Mouse (Mus musculus): ENCODE data around the gene Ncbp3.

Ncbp3 gene

DNA sequence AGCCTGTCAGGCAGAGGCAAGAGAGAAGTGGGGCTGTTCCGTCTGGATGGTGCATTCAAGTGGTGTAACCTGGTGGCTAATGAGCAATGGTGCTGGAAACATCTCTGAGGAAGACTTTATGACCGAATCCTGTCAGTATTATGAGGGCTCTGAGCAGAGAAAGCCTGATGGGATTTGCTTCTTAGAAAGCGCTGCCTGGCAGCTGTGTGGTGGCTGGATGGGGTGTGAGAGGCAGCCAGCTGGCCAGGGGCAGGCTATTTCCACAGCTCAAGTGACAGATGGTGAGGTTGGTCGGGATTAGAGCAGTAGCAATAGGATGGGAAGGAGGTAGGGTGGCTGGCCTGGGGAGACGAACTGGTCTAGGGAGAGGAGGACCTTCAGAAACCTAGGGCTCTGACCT, 16.0 kb upstream of the Ncbp3 start:
- DNase-seq: no peak

DNA sequence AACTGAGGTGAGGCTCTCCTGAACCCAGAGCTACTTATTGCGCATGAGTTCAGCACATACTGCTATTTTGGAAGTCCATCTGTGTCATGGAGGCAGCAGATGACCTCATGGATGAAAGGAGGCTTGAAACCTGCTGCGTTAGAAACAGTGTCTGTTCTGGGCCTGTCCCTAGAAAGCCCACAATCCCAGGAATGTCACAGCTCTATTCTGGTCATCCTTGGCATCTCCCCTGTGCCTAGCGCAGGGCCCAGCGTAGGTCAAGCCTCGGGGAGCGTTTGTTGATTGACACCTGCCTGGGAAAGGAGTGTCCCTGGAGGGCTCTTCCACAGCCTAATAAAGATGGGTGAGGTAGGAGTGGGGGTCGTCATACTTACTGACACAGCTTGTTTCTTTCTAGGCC, 11.5 kb upstream of the Ncbp3 start:
- DNase-seq: no peak

DNA sequence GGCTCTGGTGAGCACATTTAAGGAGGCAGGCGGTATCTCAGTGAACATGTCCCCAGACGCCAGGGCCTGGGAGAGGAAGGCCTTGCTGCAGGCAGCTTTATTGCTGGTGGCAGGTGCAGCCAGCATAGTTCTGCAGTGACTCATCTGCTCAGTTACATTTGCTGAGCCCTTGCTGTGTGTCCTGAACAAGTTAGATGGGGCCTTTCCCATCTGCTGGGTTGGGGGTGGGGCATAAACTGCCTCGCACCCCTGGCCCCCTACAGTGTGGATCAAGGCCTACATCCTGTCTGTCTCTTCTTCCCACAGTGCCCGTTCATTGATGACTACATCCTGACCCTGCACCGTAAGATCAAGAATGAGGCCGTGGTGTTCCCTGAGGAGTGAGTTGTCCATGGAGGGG, 10.7 kb upstream of the Ncbp3 start:
- no peak for DNase-seq

- DNase-seq: no peak
Observed at GRCm38 (mm10) chr11:73037691-73038090, 9.9 kb upstream of the Ncbp3 start.

- DNase-seq: peak; percentile 80 to 83
Observed at GRCm38 (mm10) chr11:73039102-73039799, 8.3 kb upstream of the Ncbp3 start.

GRCm38 (mm10) chr11:73044229-73044755, 3.3 kb upstream of the Ncbp3 start:
- no peak for DNase-seq

- no peak for DNase-seq
Observed at GRCm38 (mm10) chr11:73044789-73045188, 2.8 kb upstream of the Ncbp3 start.

DNA sequence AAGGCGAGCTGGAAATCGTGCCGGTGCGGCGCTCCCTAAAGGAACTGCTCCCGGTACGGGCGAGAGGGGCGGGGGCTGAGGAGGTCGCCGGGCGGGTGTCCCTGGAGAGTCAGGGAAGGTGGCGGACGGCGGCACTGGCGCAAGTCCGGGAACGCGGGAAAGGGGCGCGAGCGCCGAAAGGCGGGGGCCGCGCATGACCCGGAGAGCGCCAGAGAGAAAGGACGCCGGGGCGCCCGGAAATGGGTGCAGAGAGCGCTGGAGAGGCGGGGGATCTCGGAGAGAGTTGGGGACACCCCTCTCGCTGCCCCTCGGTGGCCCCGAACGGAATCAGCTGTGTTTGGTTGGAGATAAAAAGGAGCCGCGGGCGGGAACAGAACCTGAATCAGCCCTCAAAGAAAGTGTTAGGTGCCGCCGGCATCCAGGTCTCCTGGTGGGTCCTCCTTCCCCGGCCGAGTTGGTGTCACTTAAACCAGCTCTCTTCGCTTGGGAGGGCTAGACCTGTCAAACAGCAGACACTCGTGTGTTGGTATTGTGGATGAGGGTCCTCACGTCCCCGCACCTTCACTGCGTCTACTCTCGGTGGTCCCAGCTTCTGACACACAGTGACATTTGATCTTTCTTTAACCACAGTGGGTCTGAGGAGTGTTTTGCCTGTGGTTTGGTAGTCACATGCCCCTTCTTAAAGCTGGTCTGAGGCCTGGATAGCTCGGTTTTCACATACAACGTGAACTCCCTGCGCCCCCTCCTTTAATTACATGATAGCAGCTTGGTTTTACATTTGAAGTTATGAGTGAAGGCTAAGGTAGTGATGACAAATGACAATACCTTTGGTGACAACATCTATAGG, 670 bp downstream of the Ncbp3 start:
- peak in 1 of 2 experiments; percentile 62 for DNase-seq

DNA sequence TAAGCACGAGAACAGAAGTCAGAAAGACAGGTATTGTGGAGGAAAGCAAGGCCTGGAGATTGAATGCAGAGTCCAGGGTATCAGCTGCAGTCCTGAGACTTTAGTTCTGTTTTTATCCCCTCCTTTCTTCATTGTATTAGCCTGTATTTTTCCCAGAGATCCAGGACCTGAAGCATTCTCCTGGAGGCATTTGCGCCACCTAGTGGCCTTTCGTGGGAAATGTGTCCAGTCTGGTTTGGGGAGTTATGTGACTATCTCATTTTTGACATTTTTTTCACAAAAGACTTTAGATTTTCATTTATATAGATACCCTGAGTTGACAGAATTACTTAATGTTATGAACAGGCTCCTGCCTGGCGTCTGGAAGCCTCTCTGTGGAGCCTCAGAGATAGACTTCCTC, 1.8 kb downstream of the Ncbp3 start:
- peak; percentile 72 to 73 for DNase-seq

DNA sequence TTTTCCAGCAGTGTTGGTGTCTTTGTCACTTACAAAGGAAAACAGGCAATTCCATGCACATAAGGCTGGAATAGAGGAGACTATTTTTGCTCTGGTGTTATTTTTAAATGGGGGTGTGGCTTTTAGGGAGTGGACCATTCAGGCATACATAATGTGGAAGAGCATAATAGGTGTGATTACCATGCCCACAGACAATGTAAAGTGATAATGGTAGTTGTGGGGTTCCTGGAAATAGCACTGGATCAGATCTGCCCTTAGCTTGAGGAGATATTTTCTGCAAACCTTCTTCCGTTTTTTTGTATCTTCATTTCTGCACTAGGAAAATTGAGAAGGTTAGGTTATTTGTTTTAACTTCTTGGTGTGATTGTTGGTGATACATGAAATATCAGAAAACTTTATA, 5.2 kb downstream of the Ncbp3 start:
- no peak for DNase-seq

GRCm38 (mm10) chr11:73057701-73058100, 10.1 kb downstream of the Ncbp3 start:
- DNase-seq: no peak

DNA sequence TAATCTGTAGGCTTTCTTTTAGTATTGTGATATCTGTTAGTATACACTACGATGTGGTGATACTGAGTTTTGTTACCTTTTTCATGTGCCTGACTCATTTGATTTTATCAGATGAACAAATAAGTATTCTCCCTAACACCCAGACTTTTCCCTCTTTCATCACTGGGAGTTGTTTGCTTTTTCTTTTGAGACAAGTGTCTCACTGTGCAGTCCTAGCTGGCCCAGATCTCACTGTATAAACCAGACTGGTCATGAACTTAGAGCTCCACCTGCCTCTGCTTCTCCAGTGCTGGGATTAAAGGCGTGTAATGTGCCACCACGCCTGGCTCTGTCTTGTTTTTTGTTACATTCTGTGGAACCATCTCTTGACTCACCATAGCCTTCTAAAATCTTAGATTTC, 12.0 kb downstream of the Ncbp3 start:
- no peak for DNase-seq

DNA sequence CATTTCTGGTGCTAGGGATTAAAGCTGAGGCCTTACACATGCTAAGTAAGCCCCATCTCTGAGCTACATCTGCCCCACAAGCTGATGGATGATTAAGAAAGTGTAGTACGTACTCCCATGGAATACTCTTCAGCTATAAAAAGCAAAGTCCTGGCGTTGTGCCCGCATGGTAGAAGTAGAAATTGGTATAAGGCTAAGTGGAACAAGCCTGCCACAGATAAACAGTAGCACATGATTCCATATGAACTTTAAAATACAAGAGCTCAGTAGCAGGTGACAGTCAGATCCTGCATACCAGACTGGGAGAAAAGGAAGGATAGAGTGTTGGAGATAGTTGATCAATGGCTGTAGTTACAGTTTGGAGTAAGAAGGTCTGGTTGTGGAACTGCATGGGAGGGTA, 13.8 kb downstream of the Ncbp3 start:
- DNase-seq: no peak

GRCm38 (mm10) chr11:73071839-73072238, 24.3 kb downstream of the Ncbp3 start:
- peak; percentile 58 to 65 for DNase-seq

DNA sequence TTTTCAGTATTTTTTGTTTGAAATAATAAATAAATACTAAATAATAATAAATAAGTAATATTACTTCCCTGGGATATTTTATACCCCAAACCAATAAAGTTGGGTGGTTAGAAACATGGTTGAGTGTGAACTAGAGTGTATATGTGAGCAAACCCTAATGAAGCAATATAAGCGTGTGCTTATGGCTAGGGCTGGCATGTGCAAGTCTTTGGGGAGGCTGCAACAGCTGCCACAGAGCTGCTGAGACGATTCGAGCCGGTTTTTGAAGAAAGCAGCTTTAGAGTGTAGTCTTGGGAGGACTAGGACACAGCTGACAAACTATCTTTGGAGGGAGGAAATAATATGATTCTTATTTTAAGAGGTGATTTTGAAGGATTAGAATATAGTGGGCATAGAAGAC, 28.7 kb downstream of the Ncbp3 start:
- no peak for DNase-seq

DNA sequence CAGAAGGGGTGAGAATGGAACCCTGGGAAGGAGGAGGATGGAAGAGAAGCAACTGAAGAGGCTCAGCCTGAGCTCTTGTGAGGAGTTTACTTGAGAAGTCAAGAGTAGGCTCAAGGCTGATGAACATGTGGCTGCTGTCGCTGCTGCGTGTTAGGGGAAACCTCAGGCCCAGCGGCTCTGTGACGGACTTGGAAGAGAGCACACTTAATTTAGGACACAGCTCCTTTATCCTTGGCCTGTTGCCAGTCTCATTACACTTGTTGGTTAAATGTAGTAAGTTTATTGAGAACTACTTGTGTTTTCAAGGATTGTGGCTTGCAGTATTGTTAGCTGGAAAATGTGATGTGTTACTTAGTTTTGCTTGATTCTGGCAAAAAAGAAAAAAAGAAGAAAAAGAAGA, 29.1 kb downstream of the Ncbp3 start:
- no peak for DNase-seq

- no peak for DNase-seq
Observed at GRCm38 (mm10) chr11:73077211-73077720, 29.7 kb downstream of the Ncbp3 start.

- no peak for DNase-seq
Observed at GRCm38 (mm10) chr11:73078615-73079014, 31.0 kb downstream of the Ncbp3 start.

DNA sequence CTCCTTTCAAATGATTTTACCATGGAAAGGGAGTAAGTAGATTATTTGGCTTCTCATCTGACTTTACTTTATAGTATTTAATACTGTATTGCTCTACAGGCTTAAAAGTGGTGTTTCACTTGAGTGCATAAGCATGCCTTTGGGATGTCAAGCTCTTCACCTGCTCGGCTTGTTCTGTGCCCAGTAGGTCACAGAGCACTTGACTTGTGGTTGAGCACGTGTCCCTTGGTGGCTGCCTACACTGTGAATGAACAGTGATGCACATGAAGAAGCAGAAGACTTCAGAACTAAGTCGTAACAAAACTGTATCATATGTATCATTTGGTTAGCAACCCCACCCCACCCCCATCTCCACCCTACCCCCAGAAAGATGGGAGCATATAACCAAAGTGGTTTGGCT, 32.7 kb downstream of the Ncbp3 start:
- no peak for DNase-seq

DNA sequence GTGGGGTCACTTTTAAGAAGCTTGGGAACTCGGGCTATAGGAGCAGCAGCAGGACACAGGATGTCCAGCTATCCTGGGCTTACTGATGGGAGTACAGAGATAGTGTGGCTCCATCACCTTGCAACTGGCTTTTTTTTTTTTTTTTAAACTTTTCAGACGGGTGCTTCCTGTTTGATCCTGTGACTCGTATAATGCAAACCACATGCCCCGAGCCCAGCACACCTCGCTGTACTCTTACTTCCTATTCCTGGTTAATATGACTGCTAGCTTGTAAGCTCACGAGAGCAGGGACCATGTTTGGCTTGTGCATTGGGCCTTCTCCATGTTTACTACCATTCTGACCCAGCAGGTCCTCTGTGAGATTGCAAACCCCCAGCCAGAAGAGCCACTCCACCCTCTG, 36.7 kb downstream of the Ncbp3 start:
- DNase-seq: peak; percentile 42 to 48

DNA sequence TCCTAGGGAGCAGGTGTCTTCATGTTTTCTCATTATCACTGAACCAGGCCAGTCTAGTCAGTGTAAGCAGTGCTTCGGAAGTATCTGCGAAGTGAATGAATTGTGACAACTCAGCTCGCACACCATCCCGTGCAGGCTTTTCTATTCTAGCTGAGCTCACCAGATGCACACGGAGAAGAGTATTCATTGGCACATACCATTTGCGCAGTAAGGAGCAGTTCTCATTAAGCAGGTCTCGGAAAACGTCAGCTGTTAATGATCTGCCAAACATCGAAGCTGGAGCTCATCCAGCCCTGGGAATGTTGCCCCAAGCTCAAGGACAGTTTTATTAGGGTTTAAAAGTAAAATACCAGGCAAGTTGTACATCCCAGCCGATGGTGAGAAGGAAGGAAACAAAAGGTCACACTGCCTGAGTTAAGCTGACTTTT, 37.2 kb downstream of the Ncbp3 start:
- DNase-seq: no peak

DNA sequence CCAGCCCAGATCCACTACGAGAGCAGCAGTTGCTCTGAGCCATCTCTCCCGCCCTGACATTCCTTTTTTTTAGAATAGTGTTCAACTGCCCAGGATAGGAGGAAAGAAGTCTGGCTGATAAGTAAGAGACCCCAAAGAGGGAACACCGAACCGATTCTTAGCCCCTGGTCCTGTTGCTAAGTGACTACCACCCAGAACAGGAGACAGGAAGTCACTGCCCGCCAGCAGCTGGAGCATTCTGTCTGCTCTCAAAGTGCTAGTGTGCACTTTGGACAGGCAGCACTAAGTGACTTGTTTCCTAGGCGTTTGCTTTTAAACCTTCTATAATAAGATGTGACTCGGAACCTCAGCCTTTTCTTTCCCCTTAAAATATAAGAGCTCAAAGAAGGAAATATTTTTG, 37.8 kb downstream of the Ncbp3 start:
- DNase-seq: no peak

DNA sequence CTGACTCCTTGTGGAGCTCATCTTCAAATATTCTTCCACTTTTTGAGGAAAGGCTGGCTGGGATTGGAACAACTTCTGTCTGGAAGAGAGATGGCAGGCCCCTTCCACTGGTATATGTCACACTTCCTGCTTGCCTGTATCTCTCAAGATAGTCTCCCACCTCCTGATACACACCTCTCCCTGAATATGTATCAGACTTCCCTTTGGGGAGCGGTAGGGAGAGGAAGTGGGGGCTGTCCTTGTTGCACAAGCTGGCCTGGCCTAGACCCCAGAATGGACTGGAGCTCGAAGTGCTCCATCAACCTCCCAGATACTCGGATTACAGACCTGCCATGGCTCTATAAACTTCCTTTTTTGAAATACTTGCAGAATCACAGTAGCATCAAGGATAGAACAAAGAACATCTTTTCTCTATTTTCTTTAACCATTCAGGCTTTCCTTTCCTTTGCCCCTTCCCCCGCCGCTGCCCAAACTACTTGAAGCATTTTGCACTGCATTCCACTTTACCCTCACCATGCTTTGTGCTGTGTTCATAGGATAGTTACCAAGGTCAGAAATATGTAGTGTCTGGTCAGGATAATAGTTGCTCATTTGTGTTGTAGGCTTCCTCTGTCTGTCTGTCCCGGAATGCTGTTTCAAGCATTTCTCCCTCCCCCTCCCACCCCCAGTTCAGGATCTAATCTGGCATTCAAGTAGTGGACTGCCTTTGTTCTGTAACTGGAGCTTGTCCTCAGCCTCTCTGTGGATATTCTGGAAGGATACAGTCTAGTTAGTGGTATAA, 40.3 kb downstream of the Ncbp3 start:
- no peak for DNase-seq
